Mouse (Mus musculus) lung, postnatal 0 days (tissue): ENCODE data around the gene Aoc2. TPM values are rescaled to one million over a fixed set of nuclear protein-coding genes. Genes with fewer than 3 reads are reported as not detected.

Experiments
- ATAC-seq: fragments of 200-750 bp; cut with Nextera tagmentation; 2 replicates; pipeline ENCODE4 v1.8.0; 2017; ENCODE audit warnings: moderate library complexity
- DNase-seq: peaks from one replicate; pipeline ENCODE4 v3.0.0-alpha.2; 2016; ENCODE audit warnings: low spot score
- H3K27ac ChIP-seq: fragments of 300-500 bp; sonication (generic); 2 replicates; pipeline ENCODE4 v1.5.1; 2014; ENCODE audit warnings: antibody characterized with exemption, mild to moderate bottlenecking, low read length, mixed read lengths
- H3K27me3 ChIP-seq: fragments of 300-500 bp; sonication (generic); replicated peaks from 2 replicates; pipeline ENCODE4 v1.6.1; 2014; ENCODE audit warnings: low read length, mixed read lengths; ENCODE audit not compliant: insufficient read depth
- H3K36me3 ChIP-seq: fragments of 300-500 bp; sonication (generic); 2 replicates; pipeline ENCODE4 v1.6.1; 2014; ENCODE audit warnings: low read length, mixed read lengths; ENCODE audit not compliant: insufficient read depth
- H3K4me1 ChIP-seq: fragments of 300-500 bp; sonication (generic); 2 replicates; pipeline ENCODE4 v1.6.1; 2014; ENCODE audit warnings: antibody characterized with exemption, low read depth, low read length, mixed read lengths; ENCODE audit not compliant: insufficient read depth
- H3K4me2 ChIP-seq: fragments of 300-500 bp; sonication (generic); replicated peaks from 2 replicates; pipeline ENCODE4 v1.6.1; 2014; ENCODE audit warnings: low read depth, mild to moderate bottlenecking, low read length, moderate library complexity, mixed read lengths
- H3K4me3 ChIP-seq: fragments of 300-500 bp; sonication (generic); 2 replicates; pipeline ENCODE4 v1.5.1; 2014; ENCODE audit warnings: low read depth, low read length
- H3K9ac ChIP-seq: fragments of 300-500 bp; sonication (generic); replicated peaks from 2 replicates; pipeline ENCODE4 v1.6.1; 2014; ENCODE audit warnings: low read depth, mild to moderate bottlenecking
- H3K9me3 ChIP-seq: fragments of 300-500 bp; sonication (generic); 2 replicates; pipeline ENCODE4 v1.6.1; 2016; ENCODE audit warnings: low read length, mixed read lengths
- CTCF ChIP-seq: IDR thresholded peaks from 2 replicates; pipeline ENCODE4 v1.5.1; 2016; ENCODE audit warnings: antibody characterized with exemption, mild to moderate bottlenecking
- EP300 ChIP-seq: IDR thresholded peaks from 2 replicates; pipeline ENCODE4 v1.6.1; 2016; ENCODE audit warnings: antibody characterized with exemption, mild to moderate bottlenecking, control low read depth
- WGBS: fragments of 180-500 bp; shearing (Covaris S2); extraction: QIAGEN DNeasy Blood & Tissue Kit; methylation state at CpG from one replicate; pipeline ENCODE4 v1.1.7; 2014; 5-methylcytosine and 5-hydroxymethylcytosine counted together
- polyA plus RNA-seq: library from polyadenylated mRNA; unstranded; fragments of >200 nt; fragmentation: Nextera tagmentation; extraction: Ambion mirVana; gene quantifications from 2 replicates; pipeline ENCODE4 v1.2.1, GENCODE M21; 2015

Aoc2 gene
- polyA plus RNA-seq, 1 experiment from 2014 or later = 0.44 TPM

- ATAC-seq (no peak), DNase-seq (peak; percentile 5)
- Histone ChIP-seq H3K4me2 (peak overlapping the region; percentile 82), H3K4me1 (peaks cover 8% of the 10 kb centered on the region), H3K9ac (peak overlapping the region; percentile 82; the same call in 1 of the 2 replicates), H3K36me3 (peaks cover 13% of the 10 kb centered on the region), H3K27me3 (no peaks in the 10 kb centered on the region), H3K4me3 (peak overlapping the region; percentile 92), H3K9me3 (no peaks in the 10 kb centered on the region), H3K27ac (no peak overlapping the region)
- TF ChIP-seq CTCF (peak; percentile 38), EP300 (no peak)
- WGBS = 56% methylated on average over 7 of the region's 7 CpGs
These were observed 24.0 kb upstream of the Aoc2 start for GRCm38 (mm10) chr11:101300881-101301280.

GRCm38 (mm10) chr11:101301299-101302003, 23.4 kb upstream of the Aoc2 start:
- Histone ChIP-seq H3K4me3 (peak overlapping the region; percentile 92), H3K4me2 (peak overlapping the region; percentile 82), H3K27ac (peak overlapping the region; percentile 68), H3K9me3 (no peaks in the 10 kb centered on the region), H3K27me3 (no peaks in the 10 kb centered on the region), H3K36me3 (peaks cover 13% of the 10 kb centered on the region), H3K4me1 (peaks cover 8% of the 10 kb centered on the region), H3K9ac (peak overlapping the region; percentile 82)
- TF ChIP-seq CTCF (no peak), EP300 (no peak)
- no peak; the same call in 1 of the 2 replicates for ATAC-seq
- WGBS = 10% methylated on average over 26 of the region's 26 CpGs
- DNase-seq = no peak

GRCm38 (mm10) chr11:101302004-101302798, 22.7 kb upstream of the Aoc2 start, which contains the start of gene Becn1:
Becn1 (minus strand) TSS chr11:101302286.
- H3K4me3 ChIP-seq = peak within 1 kb of the TSS; percentile 92
- H3K4me1 ChIP-seq = peaks cover 8% of the 10 kb centered on the region
- H3K9me3 ChIP-seq = no peaks in the 10 kb centered on the region
- H3K27me3 ChIP-seq = no peaks in the 10 kb centered on the region
- peak; percentile 99 for ATAC-seq
- peak within 1 kb of the TSS; percentile 82 for H3K4me2 ChIP-seq
- peak within 1 kb of the TSS; percentile 82 for H3K9ac ChIP-seq
- TF ChIP-seq CTCF = peak; percentile 98
- no peak for TF ChIP-seq EP300
- H3K36me3 ChIP-seq = peaks cover 13% of the 10 kb centered on the region
- DNase-seq = peak; percentile 98
- WGBS = 9% methylated on average over 38 of the region's 39 CpGs
- H3K27ac ChIP-seq = peak within 1 kb of the TSS; percentile 68

GRCm38 (mm10) chr11:101307744-101308143, 17.1 kb upstream of the Aoc2 start:
- H3K27me3 ChIP-seq = no peaks in the 10 kb centered on the region

GRCm38 (mm10) chr11:101311083-101311482, 13.8 kb upstream of the Aoc2 start:
- H3K9ac ChIP-seq = no peak overlapping the region
- H3K4me1 ChIP-seq = no peaks in the 10 kb centered on the region
- no peak overlapping the region for H3K4me2 ChIP-seq
- H3K9me3 ChIP-seq = no peaks in the 10 kb centered on the region
- ATAC-seq (no peak), DNase-seq (no peak)
- no peak overlapping the region for H3K4me3 ChIP-seq
- H3K36me3 ChIP-seq = no peaks in the 10 kb centered on the region
- TF ChIP-seq CTCF (no peak), EP300 (no peak)
- H3K27ac ChIP-seq = no peak overlapping the region
- H3K27me3 ChIP-seq = no peaks in the 10 kb centered on the region
- WGBS = 77% methylated on average over 3 of the region's 3 CpGs

More at GRCm38 (mm10) chr11:101307744-101308143, 17.1 kb upstream of the Aoc2 start:
- Histone ChIP-seq H3K4me1 (no peaks in the 10 kb centered on the region), H3K27ac (no peak overlapping the region), H3K4me3 (no peak overlapping the region), H3K4me2 (no peak overlapping the region), H3K9me3 (no peaks in the 10 kb centered on the region), H3K9ac (no peak overlapping the region), H3K36me3 (no peaks in the 10 kb centered on the region)
- no peak for DNase-seq
- no peak for ATAC-seq
- TF ChIP-seq CTCF (no peak), EP300 (no peak)
- WGBS = 11% methylated on average over 5 of the region's 5 CpGs

- no peak for ATAC-seq
- WGBS = 35% methylated on average over 3 of the region's 3 CpGs
These were observed 12.7 kb upstream of the Aoc2 start for GRCm38 (mm10) chr11:101312150-101312549.

More at GRCm38 (mm10) chr11:101312150-101312549, 12.7 kb upstream of the Aoc2 start:
- no peak overlapping the region for H3K9ac ChIP-seq
- no peak overlapping the region for H3K4me3 ChIP-seq
- H3K27ac ChIP-seq = no peak overlapping the region
- no peaks in the 10 kb centered on the region for H3K36me3 ChIP-seq
- no peaks in the 10 kb centered on the region for H3K27me3 ChIP-seq
- DNase-seq = no peak
- peaks cover 3% of the 10 kb centered on the region; the same call in 1 of the 2 replicates for H3K4me1 ChIP-seq
- H3K9me3 ChIP-seq = no peaks in the 10 kb centered on the region
- H3K4me2 ChIP-seq = no peak overlapping the region
- TF ChIP-seq CTCF (no peak), EP300 (no peak)
